Comparison of ENCODE assay signal across 8 mouse cellular contexts in genomic region chr16:30065077-30065476, GRCm38 (mm10). TPM values are rescaled to one million over a fixed set of nuclear protein-coding genes. Genes with fewer than 3 reads are reported as not detected.
A peak's percentile ranks its signal among the peaks of the same experiment; 100 is the strongest.
DNase-seq lines count a peak whose midpoint lies in the region; ATAC-seq and TF ChIP-seq lines count a peak whose summit lies in the region.

No protein-coding gene starts in this region.

- H3K4me1 ChIP-seq in G1E (ENCODE audit: insufficient read depth, low read depth, low read length) = peaks cover 86% of the 10 kb centered on the region
- H3K4me1 ChIP-seq in cerebellum, adult 2 months (ENCODE audit: control insufficient read depth, insufficient read depth, low read length) = no peaks in the 10 kb centered on the region

- DNase-seq in G1E (ENCODE audit: low spot score) = peak; percentile 91
- peak; percentile 69 to 73 for DNase-seq in cerebellum, adult 2 months
- peak; percentile 98 for DNase-seq in forelimb bud, embryonic 11.5 days (ENCODE audit: low read depth, low spot score)
- DNase-seq in heart, postnatal 4 days = peak; percentile 96
- DNase-seq in layer of hippocampus, postnatal 25 days (ENCODE audit: extremely low spot score in 1 of 2, low spot score in 1 of 2) = peak; percentile 58 to 62
- DNase-seq in lung, postnatal 10 days = peak; percentile 97
- DNase-seq in retina, postnatal 7 days (ENCODE audit: low read depth, low spot score) = peak; percentile 62
- DNase-seq in urinary bladder, adult 18-20 months (ENCODE audit: low spot score in 2 of 2) = peak; percentile 89 to 93

- peak overlapping the region; percentile 74 for H3K4me3 ChIP-seq in G1E (ENCODE audit: low read depth, low read length)
- peak overlapping the region; percentile 29 for H3K4me3 ChIP-seq in cerebellum, adult 2 months (replicated peaks; ENCODE audit: insufficient read depth, low read depth, low read length)

- WGBS in cerebellum, adult 2 months = 3% methylated on average over 21 of the region's 21 CpGs

- peak; percentile 61 for ATAC-seq in G1E (ENCODE audit: extremely low read depth, insufficient number of reproducible peaks, low FRiP score, poor library complexity, severe bottlenecking)

- peaks cover 13% of the 10 kb centered on the region for H3K36me3 ChIP-seq in G1E (replicated peaks)

- no peak for TF ChIP-seq POLR2A in cerebellum, adult 2 months (IDR thresholded peaks at IDR 0.05; ENCODE audit: borderline replicate concordance, insufficient read depth, low read length)

- no peak overlapping the region for H3K27ac ChIP-seq in cerebellum, adult 2 months (ENCODE audit: insufficient read depth, low read length)

- TF ChIP-seq CTCF in G1E (IDR thresholded peaks at IDR 0.05; ENCODE audit: low read depth, low read length) = no peak
- no peak for TF ChIP-seq CTCF in cerebellum, adult 2 months (IDR thresholded peaks at IDR 0.05; ENCODE audit: borderline replicate concordance, insufficient read depth, low read depth, low read length)

- H3K27me3 ChIP-seq in G1E (ENCODE audit: insufficient read depth, low read length) = peaks cover 16% of the 10 kb centered on the region
- peaks cover 11% of the 10 kb centered on the region; the same call in 1 of the 2 replicates for H3K27me3 ChIP-seq in cerebellum, adult 2 months (ENCODE audit: control insufficient read depth, insufficient read depth, low read length)

- H3K9me3 ChIP-seq in G1E (replicated peaks) = no peaks in the 10 kb centered on the region

RNA-seq across cellular contexts. Expression of gene Hes1, which starts 0.9 kb away (rescaled TPM):
- total RNA-seq in G1E (2014; fragmentation: Nextera tagmentation) (56.9 and 58.8 TPM in 2 replicates), G1E (2017) (80.3 and 80.7 TPM in 2 replicates)
- 58.2 and 71.0 TPM in 2 replicates for polyA plus RNA-seq in G1E (2012)
- 22.4 and 24.5 TPM in 2 replicates for polyA plus RNA-seq in cerebellum, adult 2 months (2012; rRNA removed)
- 10 to 100 TPM; 44.5 to 54.4 TPM for total RNA-seq in heart, postnatal 4 days (2021)
- total RNA-seq in layer of hippocampus, postnatal 25 days (2021) = 10 to 100 TPM; 18.0 to 24.2 TPM
